Mouse (Mus musculus): ENCODE results near the gene Efna4. TPM values are rescaled to one million over a fixed set of nuclear protein-coding genes. Genes with fewer than 3 reads are reported as not detected.

Efna4 gene
- 0.36 TPM in 1 of 4 replicates, not detected in the others for total RNA-seq (2023)

DNA sequence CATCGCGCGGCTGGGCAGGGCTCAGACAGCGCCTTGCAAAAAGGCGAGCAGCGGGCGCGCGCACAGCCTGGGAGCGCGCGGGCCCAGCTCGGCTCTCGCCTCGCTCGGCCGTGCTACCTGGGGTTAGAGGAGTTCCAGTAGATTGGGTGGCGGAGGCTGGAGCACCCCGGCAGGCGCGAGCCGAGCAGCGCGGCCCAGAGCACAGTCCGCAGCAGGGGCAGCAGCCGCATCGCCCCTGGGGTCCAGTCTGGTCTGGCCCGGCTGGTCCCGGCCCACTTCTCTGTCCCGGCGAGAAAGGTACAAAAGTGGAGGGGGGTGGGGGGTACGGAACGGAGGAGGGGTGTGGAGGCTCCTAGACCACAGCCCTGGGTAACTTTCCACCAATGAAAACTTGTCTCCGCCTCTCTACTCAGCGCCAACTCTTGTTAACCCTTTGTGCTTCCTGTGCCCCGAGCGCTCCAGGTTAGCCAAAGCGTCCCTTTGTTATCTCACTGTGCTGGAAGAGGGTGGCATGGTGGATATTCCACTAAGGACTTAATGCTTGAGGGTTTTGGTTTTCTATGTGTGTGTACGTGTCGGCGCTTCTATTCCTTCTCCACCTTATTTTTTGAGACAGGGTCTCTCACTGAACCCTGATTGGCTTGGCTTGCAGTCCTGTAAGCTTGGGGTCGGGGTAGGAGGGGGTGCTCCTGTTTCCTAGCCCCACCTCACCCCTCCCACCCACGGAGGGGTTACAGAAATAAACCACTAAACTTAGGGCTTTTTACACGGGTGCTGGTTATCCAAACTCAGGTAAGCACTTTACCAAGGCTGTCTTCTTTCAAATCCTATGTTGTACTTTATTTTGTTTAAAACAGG is at the start of gene Efna4:
TSS of gene Efna4 (minus strand) at position 308 of the 858 bp plus-strand sequence.

DNA sequence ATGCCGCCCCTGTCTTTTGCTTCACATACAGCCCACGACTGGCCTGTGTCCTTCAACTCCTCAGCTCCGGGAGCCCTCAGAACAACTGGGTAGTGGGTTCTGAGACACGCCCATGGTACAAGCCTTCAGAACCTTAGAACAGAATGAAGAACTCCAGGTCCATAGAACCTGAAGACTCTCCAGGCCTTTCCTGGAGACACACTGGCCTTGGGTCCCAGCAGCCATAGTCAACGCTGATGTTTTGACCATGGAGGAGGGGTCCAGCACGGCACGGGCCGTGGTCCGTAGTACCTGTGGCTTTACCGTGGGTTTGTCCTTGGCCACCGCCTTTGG is 27.3 kb upstream of the Efna4 start, which contains the start of gene Dcst1:
TSS of gene Dcst1 (minus strand) at position 101 of the 333 bp plus-strand sequence.

DNA sequence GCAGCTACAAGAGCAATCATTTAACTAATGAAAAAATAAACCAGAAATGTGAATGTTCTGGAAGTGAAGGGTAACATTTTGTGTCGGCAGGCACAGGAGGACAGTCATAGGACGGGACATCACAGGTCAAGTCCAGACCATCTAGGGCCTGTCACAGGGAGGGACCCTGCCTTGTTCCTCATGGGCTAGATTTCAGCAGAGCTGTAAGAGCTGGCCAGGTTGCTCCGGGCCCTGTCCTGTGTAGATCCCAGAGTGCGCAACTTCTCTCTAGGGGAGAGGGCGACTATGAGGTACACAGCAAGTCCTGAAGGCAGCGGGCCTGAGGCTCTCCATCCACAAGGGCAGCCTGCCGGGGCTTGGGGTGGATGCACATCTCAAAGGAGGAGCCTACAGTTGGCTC is 23.8 kb upstream of the Efna4 start, which contains the start of gene Dcst2:
TSS of gene Dcst2 (plus strand) at position 301 of the 400 bp plus-strand sequence.

DNA sequence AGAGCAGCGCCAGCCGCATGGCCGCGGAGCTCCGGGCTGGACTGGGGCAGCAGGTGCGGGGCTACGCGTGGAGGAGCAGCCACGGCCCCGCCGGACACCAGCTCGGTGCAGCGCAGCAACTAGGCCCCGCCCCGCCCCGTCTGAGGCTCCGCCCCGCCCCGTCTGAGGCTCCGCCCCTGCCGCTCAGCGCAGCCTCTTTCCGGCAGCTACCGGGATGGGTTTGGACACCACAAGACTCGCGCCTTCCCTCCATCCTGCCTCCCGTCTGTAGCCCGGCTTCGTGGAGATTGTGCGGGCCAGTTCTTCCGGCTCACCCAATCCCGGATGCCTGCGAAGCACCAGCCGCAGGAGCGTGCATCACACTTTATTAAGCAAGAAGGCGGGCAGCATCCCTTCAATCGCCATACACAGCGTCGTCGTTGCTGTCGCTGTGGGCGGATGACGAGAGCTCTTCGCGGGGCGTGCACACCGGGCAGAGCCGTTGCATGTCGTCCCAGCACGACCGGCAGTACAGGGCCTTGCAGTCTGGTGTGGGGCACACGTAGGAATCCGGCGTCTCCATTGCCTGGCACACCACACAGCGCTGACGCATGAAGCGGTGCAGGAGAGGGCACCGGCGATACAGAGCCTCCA is 12.2 kb upstream of the Efna4 start, which contains the start of gene Adam15:
TSS of gene Adam15 (minus strand) at position 128 of the 633 bp plus-strand sequence.

DNA sequence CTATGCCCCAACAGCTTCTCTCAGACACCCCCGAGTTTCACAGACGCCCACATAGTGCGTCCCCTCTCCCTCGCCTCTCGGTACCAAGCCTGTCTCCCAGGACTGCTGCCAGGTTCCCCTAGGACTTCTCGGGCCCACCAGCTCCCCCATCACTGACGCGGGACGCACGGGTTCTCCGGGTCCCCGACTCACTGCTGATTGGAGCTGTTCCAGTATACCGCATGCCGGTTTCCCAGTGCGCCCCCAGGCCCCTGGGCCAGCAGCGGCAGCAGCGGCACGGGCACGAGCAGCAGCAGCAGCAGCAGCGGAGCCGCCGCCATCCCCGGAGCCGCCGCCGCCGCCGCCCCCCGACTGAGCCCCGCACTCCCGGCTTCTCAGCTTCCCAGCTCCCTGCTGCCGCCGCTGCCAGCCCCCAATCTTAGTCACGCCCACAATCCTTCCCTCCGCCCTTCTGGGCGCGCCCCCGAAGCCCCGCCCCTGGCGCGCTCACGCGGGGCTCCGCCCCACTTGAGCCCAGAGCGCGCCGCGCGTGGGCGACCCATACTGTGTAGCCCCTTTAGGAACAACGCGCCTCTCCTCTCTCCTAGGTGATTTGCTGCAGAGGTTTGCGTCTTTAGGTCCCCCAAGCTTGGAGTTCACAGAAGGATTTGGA is 15.2 kb downstream of the Efna4 start, which contains the start of gene Efna3:
TSS of gene Efna3 (minus strand) at position 452 of the 652 bp plus-strand sequence.

Other genes starting within 250 kb of the Efna4 start
- gene Rusc1, start 244.7 kb downstream of the Efna4 start, total RNA-seq (2023), result 53.5 to 67.5 TPM (median 58.6 TPM) in 4 replicates
- not detected in 4 replicates for gene Gm43738, start 236.9 kb downstream of the Efna4 start, total RNA-seq (2023)
- 17.6 to 21.4 TPM (median 20.3 TPM) in 4 replicates for gene Fdps, start 236.1 kb downstream of the Efna4 start, total RNA-seq (2023)
- gene Pklr, start 201.9 kb downstream of the Efna4 start, total RNA-seq (2023), result not detected in 4 replicates
- 2.2 to 5.3 TPM (median 5.1 TPM) in 4 replicates for gene Hcn3, start 177.8 kb downstream of the Efna4 start, total RNA-seq (2023)
- 144 to 159 TPM (median 155 TPM) in 4 replicates for gene Clk2, start 173.2 kb downstream of the Efna4 start, total RNA-seq (2023)
- 109 to 121 TPM (median 115 TPM) in 4 replicates for gene Scamp3, start 160.6 kb downstream of the Efna4 start, total RNA-seq (2023)
- gene Fam189b, start 154.9 kb downstream of the Efna4 start, total RNA-seq (2023), result 12.9 to 24.4 TPM (median 20.3 TPM) in 4 replicates
- gene Gba, start 135.1 kb downstream of the Efna4 start, total RNA-seq (2023), result 79.6 to 102 TPM (median 97.6 TPM) in 4 replicates
- 8.6 to 13.2 TPM (median 9.9 TPM) in 4 replicates for gene Thbs3, start 122.8 kb downstream of the Efna4 start, total RNA-seq (2023)
- 227 to 250 TPM (median 239 TPM) in 4 replicates for gene Mtx1, start 110.9 kb downstream of the Efna4 start, total RNA-seq (2023)
- gene Muc1, start 109.0 kb downstream of the Efna4 start, total RNA-seq (2023), result 1.4 to 3.6 TPM (median 1.6 TPM) in 4 replicates
- 88.4 to 116 TPM (median 101 TPM) in 4 replicates for gene Krtcap2, start 92.1 kb downstream of the Efna4 start, total RNA-seq (2023)
- gene Trim46, start 91.7 kb downstream of the Efna4 start, total RNA-seq (2023), result 2.1 to 5.6 TPM (median 3.3 TPM) in 4 replicates
- 64.0 to 79.9 TPM (median 68.1 TPM) in 4 replicates for gene Dpm3, start 78.7 kb downstream of the Efna4 start, total RNA-seq (2023)
- 140 to 170 TPM (median 145 TPM) in 4 replicates for gene Slc50a1, start 67.5 kb downstream of the Efna4 start, total RNA-seq (2023)
- 1.0 to 1.8 TPM (median 1.1 TPM) in 4 replicates for gene Efna1, start 56.9 kb downstream of the Efna4 start, total RNA-seq (2023)
- gene Efna3, start 15.1 kb downstream of the Efna4 start, total RNA-seq (2023), result not detected in 4 replicates
- gene Adam15, start 12.0 kb upstream of the Efna4 start, total RNA-seq (2023), result 6.8 to 7.4 TPM (median 7.1 TPM) in 4 replicates
- 0.25 TPM in 1 of 4 replicates, not detected in the others for gene Dcst2, start 23.9 kb upstream of the Efna4 start, total RNA-seq (2023)
- gene Dcst1, start 27.2 kb upstream of the Efna4 start, total RNA-seq (2023), result 0.31 to 0.33 TPM in 2 of 4 replicates, not detected in the others
- 60.4 to 64.8 TPM (median 62.5 TPM) in 4 replicates for gene Zbtb7b, start 56.7 kb upstream of the Efna4 start, total RNA-seq (2023)
- gene Lenep, start 64.8 kb upstream of the Efna4 start, total RNA-seq (2023), result 0.52 TPM in 1 of 4 replicates, not detected in the others
- gene Flad1, start 73.8 kb upstream of the Efna4 start, total RNA-seq (2023), result 31.6 to 44.7 TPM (median 35.1 TPM) in 4 replicates
- 3.8 to 6.6 TPM (median 4.5 TPM) in 4 replicates for gene Cks1b, start 80.4 kb upstream of the Efna4 start, total RNA-seq (2023)
- gene Shc1, start 80.4 kb upstream of the Efna4 start, total RNA-seq (2023), result 88.4 to 93.9 TPM (median 92.1 TPM) in 4 replicates
- 32.0 to 39.9 TPM (median 36.9 TPM) in 4 replicates for gene Pygo2, start 92.2 kb upstream of the Efna4 start, total RNA-seq (2023)
- 124 to 130 TPM (median 128 TPM) in 4 replicates for gene Pbxip1, start 98.7 kb upstream of the Efna4 start, total RNA-seq (2023)
- 14.3 to 19.8 TPM (median 17.7 TPM) in 4 replicates for gene Pmvk, start 116.5 kb upstream of the Efna4 start, total RNA-seq (2023)
- gene Kcnn3, start 182.1 kb upstream of the Efna4 start, total RNA-seq (2023), result not detected in 4 replicates